Mouse (Mus musculus): ENCODE data around the gene Arsg. TPM values are rescaled to one million over a fixed set of nuclear protein-coding genes. Genes with fewer than 3 reads are reported as not detected.

Gene Arsg
- polyA plus RNA-seq, 1 experiment, result 0.88 TPM

DNA sequence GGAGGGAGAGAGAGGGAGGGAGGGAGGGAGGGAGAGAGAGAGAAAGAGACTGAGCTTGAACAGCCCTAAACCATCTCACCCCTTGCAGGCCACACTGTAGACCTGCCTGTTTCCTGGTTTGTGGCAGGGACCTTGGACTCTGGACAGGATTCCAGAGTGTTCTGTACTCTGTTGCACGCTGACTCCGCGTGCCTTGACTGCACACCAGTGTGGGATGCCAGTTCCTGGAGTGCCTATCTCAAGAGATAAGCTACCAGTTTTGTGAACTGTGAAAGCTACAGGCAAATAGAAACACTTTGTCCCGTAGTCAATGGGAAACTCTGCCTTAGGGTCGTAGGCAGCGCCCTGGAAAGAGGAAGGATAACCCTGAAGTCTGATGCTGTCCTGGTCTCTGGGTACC lies 83.0 kb downstream of the Arsg start:
- Histone ChIP-seq H3K4me1 (peaks cover 75% of the 10 kb centered on the region), H3K4me3 (replicated peaks) (no peak overlapping the region), H3K36me3 (replicated peaks; ENCODE audit: low read length) (peaks cover 16% of the 10 kb centered on the region), H3K27me3 (replicated peaks) (no peaks in the 10 kb centered on the region), H3K9me3 (0 out of 2 replicates have a peak, but pooled peaks cover 7% of the 10 kb centered on the region)
- TF ChIP-seq GATA1 (IDR thresholded peaks at IDR 0.05; ENCODE audit: borderline replicate concordance, low read length) (no peak), FLI1 (IDR thresholded peaks at IDR 0.05; ENCODE audit: low read length) (no peak)

- no peak overlapping the region for H3K4me3 ChIP-seq (replicated peaks)
Observed at GRCm38 (mm10) chr11:109557419-109557818, 84.2 kb downstream of the Arsg start.

GRCm38 (mm10) chr11:109559241-109559640 lies 86.1 kb downstream of the Arsg start:
- no peaks in the 10 kb centered on the region for H3K9me3 ChIP-seq
- TF ChIP-seq FLI1 (IDR thresholded peaks at IDR 0.05; ENCODE audit: low read length) (no peak), GATA1 (IDR thresholded peaks at IDR 0.05; ENCODE audit: borderline replicate concordance, low read length) (no peak)
- H3K4me1 ChIP-seq, result peaks cover 73% of the 10 kb centered on the region
- H3K4me3 ChIP-seq (replicated peaks), result no peak overlapping the region
- no peaks in the 10 kb centered on the region for H3K27me3 ChIP-seq (replicated peaks)
- peaks cover 16% of the 10 kb centered on the region for H3K36me3 ChIP-seq (replicated peaks; ENCODE audit: low read length)

More at GRCm38 (mm10) chr11:109557419-109557818, 84.2 kb downstream of the Arsg start:
- Histone ChIP-seq H3K4me1 (peaks cover 84% of the 10 kb centered on the region), H3K36me3 (replicated peaks; ENCODE audit: low read length) (peaks cover 15% of the 10 kb centered on the region), H3K27me3 (replicated peaks) (no peaks in the 10 kb centered on the region), H3K9me3 (0 out of 2 replicates have a peak, but pooled peaks cover 6% of the 10 kb centered on the region)
- TF ChIP-seq FLI1 (IDR thresholded peaks at IDR 0.05; ENCODE audit: low read length) (no peak), GATA1 (IDR thresholded peaks at IDR 0.05; ENCODE audit: borderline replicate concordance, low read length) (no peak)

GRCm38 (mm10) chr11:109560793-109561257 lies 87.7 kb downstream of the Arsg start:
- Histone ChIP-seq H3K27me3 (replicated peaks) (no peaks in the 10 kb centered on the region), H3K36me3 (replicated peaks; ENCODE audit: low read length) (peaks cover 17% of the 10 kb centered on the region), H3K4me1 (peaks cover 71% of the 10 kb centered on the region), H3K9me3 (no peaks in the 10 kb centered on the region), H3K4me3 (replicated peaks) (peak overlapping the region; percentile 62)
- TF ChIP-seq FLI1 (IDR thresholded peaks at IDR 0.05; ENCODE audit: low read length) (no peak), GATA1 (IDR thresholded peaks at IDR 0.05; ENCODE audit: borderline replicate concordance, low read length) (no peak)

- Histone ChIP-seq H3K9me3 (peaks cover 4% of the 10 kb centered on the region; the same call in 1 of the 2 replicates), H3K4me3 (replicated peaks) (no peak overlapping the region), H3K27me3 (replicated peaks) (no peaks in the 10 kb centered on the region), H3K4me1 (peaks cover 71% of the 10 kb centered on the region), H3K36me3 (replicated peaks; ENCODE audit: low read length) (peaks cover 23% of the 10 kb centered on the region)
- TF ChIP-seq GATA1 (IDR thresholded peaks at IDR 0.05; ENCODE audit: borderline replicate concordance, low read length) (no peak), FLI1 (IDR thresholded peaks at IDR 0.05; ENCODE audit: low read length) (no peak)
Observed at GRCm38 (mm10) chr11:109561445-109561844, 88.3 kb downstream of the Arsg start.

DNA sequence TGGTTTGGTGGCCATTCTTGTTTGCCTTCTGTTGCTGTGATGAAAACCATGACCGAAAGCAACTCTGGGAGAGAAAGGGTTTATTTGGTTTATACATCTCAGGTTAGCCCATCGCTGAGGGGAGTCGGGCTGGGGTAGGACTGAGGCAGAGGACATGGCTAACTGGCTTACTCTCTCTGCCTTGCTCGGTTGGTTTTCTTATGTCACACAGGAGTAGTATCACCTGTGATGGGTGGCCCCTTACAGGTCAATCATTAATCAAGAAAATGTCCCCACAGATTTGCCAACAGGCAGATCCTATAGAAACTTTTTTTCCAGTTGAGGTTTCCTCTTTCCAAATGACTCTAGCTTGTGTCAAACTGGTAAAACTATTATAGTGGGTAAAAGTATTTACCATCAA lies 90.5 kb downstream of the Arsg start:
- H3K4me3 ChIP-seq (replicated peaks), result no peak overlapping the region
- H3K4me1 ChIP-seq, result peaks cover 60% of the 10 kb centered on the region
- H3K36me3 ChIP-seq (replicated peaks; ENCODE audit: low read length), result peaks cover 29% of the 10 kb centered on the region
- H3K9me3 ChIP-seq, result peaks cover 9% of the 10 kb centered on the region
- TF ChIP-seq GATA1 (IDR thresholded peaks at IDR 0.05; ENCODE audit: borderline replicate concordance, low read length), result no peak
- no peak for TF ChIP-seq FLI1 (IDR thresholded peaks at IDR 0.05; ENCODE audit: low read length)
- H3K27me3 ChIP-seq (replicated peaks), result no peaks in the 10 kb centered on the region

- TF ChIP-seq FLI1 (IDR thresholded peaks at IDR 0.05; ENCODE audit: low read length) (no peak), GATA1 (IDR thresholded peaks at IDR 0.05; ENCODE audit: borderline replicate concordance, low read length) (no peak)
- H3K27me3 ChIP-seq (replicated peaks), result peaks cover under 1% of the 10 kb centered on the region
- H3K9me3 ChIP-seq, result peaks cover 9% of the 10 kb centered on the region
- H3K4me3 ChIP-seq (replicated peaks), result no peak overlapping the region
- H3K36me3 ChIP-seq (replicated peaks; ENCODE audit: low read length), result peaks cover 21% of the 10 kb centered on the region
- H3K4me1 ChIP-seq, result peaks cover 53% of the 10 kb centered on the region
Observed at GRCm38 (mm10) chr11:109564466-109565214, 91.5 kb downstream of the Arsg start.

DNA sequence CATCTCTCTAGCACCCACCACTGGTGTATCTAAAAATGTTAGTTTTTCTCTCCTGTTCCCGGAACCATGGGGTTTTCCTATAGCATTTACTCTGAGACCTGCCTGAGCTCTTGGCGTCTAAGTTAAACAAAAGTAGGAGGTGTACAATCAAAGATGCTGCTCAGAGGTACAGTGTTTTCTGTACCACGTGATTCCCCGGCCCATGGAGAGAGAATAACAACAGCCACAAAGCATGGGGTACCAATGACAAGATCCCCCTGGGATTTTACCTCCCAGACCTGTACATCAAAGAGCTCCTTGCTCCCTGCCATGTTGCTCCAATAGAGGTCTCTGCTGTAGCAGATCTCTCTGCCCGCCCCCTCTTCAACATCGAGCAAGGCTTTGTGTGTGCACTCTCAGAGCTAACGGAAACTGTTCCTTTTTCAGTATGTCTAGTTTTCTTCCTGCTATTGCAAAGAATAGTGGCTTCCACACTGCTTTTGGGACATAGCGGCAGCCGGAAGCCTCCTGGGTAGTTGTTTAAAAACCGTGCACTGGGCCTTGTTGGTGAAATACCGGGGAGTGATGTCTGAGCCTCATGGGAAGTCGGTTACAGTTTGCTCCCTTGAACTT lies 95.9 kb downstream of the Arsg start:
- peaks cover 40% of the 10 kb centered on the region for H3K4me1 ChIP-seq
- H3K9me3 ChIP-seq, result peaks cover 9% of the 10 kb centered on the region
- TF ChIP-seq GATA1 (IDR thresholded peaks at IDR 0.05; ENCODE audit: borderline replicate concordance, low read length), result no peak
- no peak for TF ChIP-seq FLI1 (IDR thresholded peaks at IDR 0.05; ENCODE audit: low read length)
- H3K36me3 ChIP-seq (replicated peaks; ENCODE audit: low read length), result peaks cover 48% of the 10 kb centered on the region
- peaks cover 3% of the 10 kb centered on the region for H3K27me3 ChIP-seq (replicated peaks)
- H3K4me3 ChIP-seq (replicated peaks), result no peak overlapping the region

GRCm38 (mm10) chr11:109569809-109570208 lies 96.6 kb downstream of the Arsg start:
- Histone ChIP-seq H3K4me1 (peaks cover 37% of the 10 kb centered on the region), H3K4me3 (replicated peaks) (no peak overlapping the region), H3K27me3 (replicated peaks) (peaks cover 3% of the 10 kb centered on the region)

DNA sequence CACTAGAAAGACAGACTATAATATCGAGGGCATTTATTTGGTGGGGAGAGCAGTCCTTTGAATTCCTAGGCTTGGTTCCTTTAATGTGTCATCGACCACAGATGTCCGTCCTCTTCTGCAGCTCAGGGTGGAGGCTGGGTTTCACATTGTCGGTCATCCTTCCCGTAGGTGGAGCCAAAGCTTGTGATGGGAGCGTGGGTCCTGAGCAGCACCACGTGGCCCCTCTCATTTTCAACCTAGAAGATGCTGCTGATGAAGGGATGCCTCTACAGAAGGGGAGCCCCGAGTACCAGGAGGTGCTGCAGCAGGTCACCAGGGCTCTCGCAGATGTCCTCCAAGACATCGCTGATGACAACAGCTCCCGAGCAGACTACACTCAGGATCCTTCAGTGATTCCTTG lies 98.9 kb downstream of the Arsg start:
- peaks cover 65% of the 10 kb centered on the region for H3K36me3 ChIP-seq (replicated peaks; ENCODE audit: low read length)
- H3K9me3 ChIP-seq, result no peaks in the 10 kb centered on the region
- no peak overlapping the region for H3K4me3 ChIP-seq (replicated peaks)
- peaks cover 28% of the 10 kb centered on the region for H3K4me1 ChIP-seq
- H3K27me3 ChIP-seq (replicated peaks), result peaks cover 3% of the 10 kb centered on the region
- TF ChIP-seq GATA1 (IDR thresholded peaks at IDR 0.05; ENCODE audit: borderline replicate concordance, low read length), result no peak
- no peak for TF ChIP-seq FLI1 (IDR thresholded peaks at IDR 0.05; ENCODE audit: low read length)

More at GRCm38 (mm10) chr11:109569809-109570208, 96.6 kb downstream of the Arsg start:
- TF ChIP-seq FLI1 (IDR thresholded peaks at IDR 0.05; ENCODE audit: low read length), result no peak
- no peak for TF ChIP-seq GATA1 (IDR thresholded peaks at IDR 0.05; ENCODE audit: borderline replicate concordance, low read length)
- peaks cover 55% of the 10 kb centered on the region for H3K36me3 ChIP-seq (replicated peaks; ENCODE audit: low read length)
- peaks cover 9% of the 10 kb centered on the region for H3K9me3 ChIP-seq

Measured in megakaryocyte, embryonic 14.5 days (primary cell).